Mouse (Mus musculus) forebrain, postnatal 0 days (tissue): ENCODE measurements around the gene Cabp4. TPM values are rescaled to one million over a fixed set of nuclear protein-coding genes. Genes with fewer than 3 reads are reported as not detected.

Experiments
- ATAC-seq: fragments of 200-750 bp; cut with Nextera tagmentation; 2 replicates; pipeline ENCODE4 v1.8.0; 2017; ENCODE audit warnings: mild to moderate bottlenecking, moderate library complexity
- DNase-seq: peaks from one replicate; pipeline ENCODE4 v3.0.0-alpha.2; 2015
- H3K27ac ChIP-seq: fragments of 300-500 bp; sonication (generic); 2 replicates; pipeline ENCODE4 v1.5.1; 2014; ENCODE audit warnings: low read depth, mild to moderate bottlenecking, antibody characterized with exemption, low read length, moderate library complexity, mixed read lengths
- H3K27me3 ChIP-seq: fragments of 300-500 bp; sonication (generic); 2 replicates; pipeline ENCODE4 v1.6.1; 2014; ENCODE audit warnings: mild to moderate bottlenecking, low read length, mixed read lengths; ENCODE audit not compliant: insufficient read depth
- H3K36me3 ChIP-seq: fragments of 300-500 bp; sonication (generic); 2 replicates; pipeline ENCODE4 v1.6.1; 2014; ENCODE audit warnings: mild to moderate bottlenecking, moderate library complexity; ENCODE audit not compliant: insufficient read depth
- H3K4me1 ChIP-seq: fragments of 300-500 bp; sonication (generic); 2 replicates; pipeline ENCODE4 v1.6.1; 2014; ENCODE audit warnings: antibody characterized with exemption; ENCODE audit not compliant: insufficient read depth
- H3K4me2 ChIP-seq: fragments of 300-500 bp; sonication (generic); 2 replicates; pipeline ENCODE4 v1.6.1; 2014; ENCODE audit warnings: low read depth, mild to moderate bottlenecking, moderate library complexity
- H3K4me3 ChIP-seq: fragments of 300-500 bp; sonication (generic); 2 replicates; pipeline ENCODE4 v1.5.1; 2014; ENCODE audit warnings: low read depth, low read length, mixed read lengths
- H3K9ac ChIP-seq: fragments of 300-500 bp; sonication (generic); 2 replicates; pipeline ENCODE4 v1.6.1; 2014; ENCODE audit warnings: mild to moderate bottlenecking
- H3K9me3 ChIP-seq: fragments of 300-500 bp; sonication (generic); 2 replicates; pipeline ENCODE4 v1.6.1; 2016; ENCODE audit warnings: low read length
- CTCF ChIP-seq: sonication (generic); IDR thresholded peaks from 2 replicates; pipeline ENCODE4 v1.5.1; 2016; ENCODE audit warnings: antibody characterized with exemption, control low read depth, low read depth
- WGBS: fragments of 180-500 bp; shearing (Covaris S2); extraction: QIAGEN DNeasy Blood & Tissue Kit; methylation state at CpG from one replicate; pipeline ENCODE4 v1.1.7; 2014; 5-methylcytosine and 5-hydroxymethylcytosine counted together
- polyA plus RNA-seq: library from polyadenylated mRNA; unstranded; fragments of >200 nt; fragmentation: Nextera tagmentation; extraction: Ambion mirVana; gene quantifications from 2 replicates; pipeline ENCODE4 v1.2.1, GENCODE M21; 2015
- total RNA-seq: library from RNA; depleted of rRNA; stranded (reverse); fragments of >200 nt; gene quantifications from 2 replicates; pipeline ENCODE4 v1.2.3, GENCODE M21; 2014; rRNA removed

The Cabp4 gene
- total RNA-seq (not detected in 2 replicates), polyA plus RNA-seq (0.06 and 0.08 TPM in 2 replicates)

GRCm38 (mm10) chr19:4143759-4144268 is at the start of gene Cabp4:
Gene Cabp4, minus strand, starts transcription at chr19:4144033.
- no peak for TF ChIP-seq CTCF
- Histone ChIP-seq H3K27me3 (no peaks in the 10 kb centered on the region), H3K4me1 (peaks cover 1% of the 10 kb centered on the region; the same call in 1 of the 2 replicates), H3K9ac (no peak within 1 kb of the TSS), H3K27ac (no peak within 1 kb of the TSS), H3K4me2 (no peak within 1 kb of the TSS), H3K9me3 (no peaks in the 10 kb centered on the region), H3K36me3 (no peaks in the 10 kb centered on the region), H3K4me3 (no peak within 1 kb of the TSS)
- ATAC-seq (no peak), DNase-seq (no peak)
- 85% methylated on average over 7 of the region's 7 CpGs for WGBS

- Histone ChIP-seq H3K9ac (peak overlapping the region; percentile 95), H3K4me3 (peak overlapping the region; percentile 95), H3K27ac (peak overlapping the region; percentile 94; the same call in 1 of the 2 replicates), H3K4me2 (peak overlapping the region; percentile 88), H3K4me1 (peaks cover 11% of the 10 kb centered on the region; the same call in 1 of the 2 replicates), H3K36me3 (peaks cover 49% of the 10 kb centered on the region), H3K27me3 (no peaks in the 10 kb centered on the region), H3K9me3 (no peaks in the 10 kb centered on the region)
- 47% methylated on average over 6 of the region's 6 CpGs for WGBS
- DNase-seq (no peak), ATAC-seq (no peak)
- TF ChIP-seq CTCF, result no peak
These were observed 49.3 kb upstream of the Cabp4 start for GRCm38 (mm10) chr19:4193129-4193528.

GRCm38 (mm10) chr19:4192251-4192985 is 48.6 kb upstream of the Cabp4 start:
- Histone ChIP-seq H3K27ac (peak overlapping the region; percentile 94), H3K4me2 (peak overlapping the region; percentile 88), H3K9ac (peak overlapping the region; percentile 95), H3K9me3 (no peaks in the 10 kb centered on the region), H3K27me3 (no peaks in the 10 kb centered on the region), H3K4me3 (peak overlapping the region; percentile 95), H3K36me3 (peaks cover 42% of the 10 kb centered on the region), H3K4me1 (peaks cover 11% of the 10 kb centered on the region; the same call in 1 of the 2 replicates)
- 1% methylated on average over 45 of the region's 52 CpGs for WGBS
- ATAC-seq (peak; percentile 64), DNase-seq (peak; percentile 49)
- no peak for TF ChIP-seq CTCF

GRCm38 (mm10) chr19:4191528-4192250 is 47.9 kb upstream of the Cabp4 start, which contains the start of gene Ppp1ca:
Gene Ppp1ca, plus strand, starts transcription at chr19:4192065.
- DNase-seq (peak; percentile 93), ATAC-seq (peak; percentile 93)
- Histone ChIP-seq H3K9ac (peak within 1 kb of the TSS; percentile 95), H3K4me3 (peak within 1 kb of the TSS; percentile 95), H3K27ac (peak within 1 kb of the TSS; percentile 94), H3K36me3 (peaks cover 34% of the 10 kb centered on the region), H3K27me3 (no peaks in the 10 kb centered on the region), H3K4me1 (peaks cover 11% of the 10 kb centered on the region; the same call in 1 of the 2 replicates), H3K9me3 (no peaks in the 10 kb centered on the region), H3K4me2 (peak within 1 kb of the TSS; percentile 88)
- 5% methylated on average over 42 of the region's 47 CpGs for WGBS
- peak; percentile 81 for TF ChIP-seq CTCF

- Histone ChIP-seq H3K4me2 (peak within 1 kb of the TSS; percentile 88), H3K36me3 (peaks cover 27% of the 10 kb centered on the region), H3K4me3 (peak within 1 kb of the TSS; percentile 95), H3K9me3 (no peaks in the 10 kb centered on the region), H3K9ac (peak within 1 kb of the TSS; percentile 95), H3K27me3 (no peaks in the 10 kb centered on the region), H3K4me1 (peaks cover 11% of the 10 kb centered on the region; the same call in 1 of the 2 replicates), H3K27ac (peak within 1 kb of the TSS; percentile 94)
- WGBS, result 76% methylated on average over 4 of the region's 4 CpGs
- no peak for DNase-seq
- ATAC-seq, result no peak
- no peak for TF ChIP-seq CTCF
These were observed 47.0 kb upstream of the Cabp4 start, which contains the start of gene Tbc1d10c for GRCm38 (mm10) chr19:4190831-4191334. Gene Tbc1d10c, minus strand, starts transcription at chr19:4191284.

- no peak overlapping the region for H3K9ac ChIP-seq
- TF ChIP-seq CTCF, result no peak
- H3K36me3 ChIP-seq, result peaks cover 10% of the 10 kb centered on the region
- peaks cover 11% of the 10 kb centered on the region; the same call in 1 of the 2 replicates for H3K4me1 ChIP-seq
- no peak overlapping the region for H3K4me2 ChIP-seq
- no peak for DNase-seq
- no peak overlapping the region for H3K27ac ChIP-seq
- H3K9me3 ChIP-seq, result no peaks in the 10 kb centered on the region
- H3K27me3 ChIP-seq, result no peaks in the 10 kb centered on the region
- 81% methylated on average over 12 of the region's 12 CpGs for WGBS
- ATAC-seq, result no peak
- H3K4me3 ChIP-seq, result no peak overlapping the region
These were observed 45.3 kb upstream of the Cabp4 start for GRCm38 (mm10) chr19:4189051-4189620.
